Mouse (Mus musculus): ENCODE data around the gene Hspa1b. TPM values are rescaled to one million over a fixed set of nuclear protein-coding genes. Genes with fewer than 3 reads are reported as not detected.
"Not testable (repeated sequence)": the region's sequence is repeated elsewhere in the genome, so short reads cannot be mapped to it uniquely, and the experiment has no call there.

Hspa1b gene
- polyA plus RNA-seq, 1 experiment from 2014 or later, result 0.26 TPM

DNA sequence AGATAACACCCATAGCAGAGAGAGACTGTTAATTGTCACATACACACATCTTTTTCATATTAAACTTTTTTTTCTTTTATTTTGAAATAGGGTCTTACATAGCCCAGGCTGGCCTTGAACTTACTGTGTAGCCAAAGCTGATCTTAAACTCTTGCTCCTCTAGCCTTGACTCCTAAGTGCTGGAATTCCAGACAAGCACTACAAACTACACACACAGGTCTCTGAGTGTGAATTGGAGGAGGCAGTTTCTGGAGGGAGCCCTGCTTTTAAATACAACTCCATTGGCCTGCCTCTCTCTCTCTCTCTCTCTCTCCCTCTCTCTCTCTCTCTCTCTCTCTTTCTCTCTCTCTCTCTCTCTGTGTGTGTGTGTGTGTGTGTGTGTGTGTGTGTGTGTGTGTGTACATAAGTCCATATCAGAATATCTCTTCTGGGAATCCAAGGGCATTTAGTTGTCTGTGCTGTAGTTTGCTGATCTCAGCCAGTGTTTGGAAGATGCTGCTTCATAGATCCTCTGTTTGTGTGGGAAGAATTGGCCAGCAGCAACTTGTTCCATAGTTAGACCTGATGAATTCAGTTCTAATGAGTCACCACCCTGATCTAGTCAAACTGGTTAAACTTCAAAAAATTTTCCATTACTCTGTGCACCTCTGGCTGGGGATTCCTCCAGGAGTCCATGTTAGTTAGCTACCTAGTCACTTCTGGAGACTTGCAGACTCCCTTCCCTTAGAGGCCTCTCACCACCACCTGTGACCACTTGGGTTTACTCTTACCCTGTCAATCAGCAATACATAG, 1.9 kb upstream of the Hspa1b start:
- no peak overlapping the region for H3K4me2 ChIP-seq
- H3K27me3 ChIP-seq, result peaks cover 6% of the 10 kb centered on the region
- H3K27ac ChIP-seq, result no peak overlapping the region

DNA sequence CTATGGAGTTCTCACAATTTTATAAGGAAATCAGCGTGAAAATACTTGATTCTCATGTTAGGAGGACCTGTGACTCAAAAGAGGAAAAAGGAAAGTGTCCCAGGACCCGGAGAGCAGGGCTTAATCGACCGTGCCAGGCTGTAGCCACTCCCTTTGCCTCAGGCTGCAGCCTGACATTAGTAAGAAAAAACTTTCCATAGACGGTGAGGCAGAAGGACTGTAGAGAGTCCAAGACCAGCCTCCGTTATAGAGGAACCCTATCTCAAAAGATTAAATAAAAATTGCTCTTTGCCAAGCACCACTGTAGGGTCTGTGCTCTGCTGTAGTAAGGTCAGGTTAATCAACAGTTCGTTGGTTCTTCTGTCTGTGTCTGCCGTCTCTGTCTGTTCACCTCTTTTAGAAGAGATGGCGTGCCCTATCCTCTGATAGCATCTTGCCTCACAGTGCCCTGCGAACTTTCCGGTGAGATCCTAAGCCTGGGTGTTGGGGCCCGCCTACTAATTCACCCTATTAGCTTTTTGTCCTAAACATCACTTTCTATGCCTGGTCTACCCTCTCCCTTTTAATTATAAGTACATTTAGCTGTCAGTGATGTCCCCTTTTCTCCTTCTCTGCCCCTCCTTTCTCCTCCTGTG, 960 bp upstream of the Hspa1b start:
- Histone ChIP-seq H3K36me3 (no peaks in the 10 kb centered on the region), H3K4me2 (peak overlapping the region; percentile 74), H3K27ac (peak overlapping the region; percentile 99), H3K9ac (peak overlapping the region; percentile 71), H3K4me1 (peaks cover 11% of the 10 kb centered on the region), H3K9me3 (no peaks in the 10 kb centered on the region), H3K4me3 (peak overlapping the region; percentile 58), H3K27me3 (peaks cover 10% of the 10 kb centered on the region)
- peak; percentile 23; the same call in 1 of the 2 replicates for ATAC-seq (ENCODE audit: borderline replicate concordance, extremely low read depth, low FRiP score, low TSS enrichment)
- 11% methylated on average over 12 of the region's 12 CpGs for WGBS

More for the DNA sequence above, 1.9 kb upstream of the Hspa1b start:
- Histone ChIP-seq H3K9ac (no peak overlapping the region), H3K36me3 (no peaks in the 10 kb centered on the region), H3K4me3 (no peak overlapping the region), H3K4me1 (peaks cover 11% of the 10 kb centered on the region), H3K9me3 (no peaks in the 10 kb centered on the region)
- ATAC-seq (ENCODE audit: borderline replicate concordance, extremely low read depth, low FRiP score, low TSS enrichment), result no peak

DNA sequence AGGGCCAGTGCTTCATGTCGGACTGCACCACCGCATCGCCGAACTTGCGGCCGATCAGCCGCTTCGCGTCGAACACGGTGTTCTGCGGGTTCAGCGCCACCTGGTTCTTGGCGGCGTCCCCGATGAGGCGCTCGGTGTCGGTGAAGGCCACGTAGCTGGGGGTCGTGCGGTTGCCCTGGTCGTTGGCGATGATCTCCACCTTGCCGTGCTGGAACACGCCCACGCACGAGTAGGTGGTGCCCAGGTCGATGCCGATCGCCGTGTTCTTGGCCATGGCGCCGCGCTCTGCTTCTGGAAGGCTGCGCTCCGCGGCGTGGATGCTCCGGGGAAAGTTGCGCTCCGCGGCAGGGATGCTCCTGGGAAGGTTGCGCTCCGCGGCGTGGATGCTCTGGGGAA, 306 bp downstream of the Hspa1b start:
- not testable (repeated sequence) for H3K27ac ChIP-seq, H3K36me3 ChIP-seq, H3K9me3 ChIP-seq, H3K27me3 ChIP-seq, H3K9ac ChIP-seq
- ATAC-seq (ENCODE audit: borderline replicate concordance, extremely low read depth, low FRiP score, low TSS enrichment), result peak; percentile 8; the same call in 1 of the 2 replicates
- Histone ChIP-seq H3K4me1 (peaks cover 11% of the 10 kb centered on the region), H3K4me3 (peak overlapping the region; percentile 58), H3K4me2 (peak overlapping the region; percentile 74)
- WGBS, result under 1% methylated on average over 25 of the region's 47 CpGs

DNA sequence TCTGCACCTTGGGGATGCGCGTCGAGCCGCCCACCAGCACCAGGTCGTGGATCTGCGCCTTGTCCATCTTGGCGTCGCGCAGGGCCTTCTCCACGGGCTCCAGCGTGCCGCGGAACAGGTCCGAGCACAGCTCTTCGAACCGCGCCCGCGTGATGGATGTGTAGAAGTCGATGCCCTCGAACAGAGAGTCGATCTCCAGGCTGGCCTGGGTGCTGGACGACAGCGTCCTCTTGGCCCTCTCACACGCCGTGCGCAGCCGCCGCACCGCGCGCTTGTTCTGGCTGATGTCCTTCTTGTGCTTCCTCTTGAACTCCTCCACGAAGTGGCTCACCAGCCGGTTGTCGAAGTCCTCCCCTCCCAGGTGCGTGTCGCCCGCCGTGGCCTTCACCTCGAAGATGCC, 1.1 kb downstream of the Hspa1b start:
- H3K9ac ChIP-seq; ATAC-seq (ENCODE audit: borderline replicate concordance, extremely low read depth, low FRiP score, low TSS enrichment): not testable (repeated sequence)

DNA sequence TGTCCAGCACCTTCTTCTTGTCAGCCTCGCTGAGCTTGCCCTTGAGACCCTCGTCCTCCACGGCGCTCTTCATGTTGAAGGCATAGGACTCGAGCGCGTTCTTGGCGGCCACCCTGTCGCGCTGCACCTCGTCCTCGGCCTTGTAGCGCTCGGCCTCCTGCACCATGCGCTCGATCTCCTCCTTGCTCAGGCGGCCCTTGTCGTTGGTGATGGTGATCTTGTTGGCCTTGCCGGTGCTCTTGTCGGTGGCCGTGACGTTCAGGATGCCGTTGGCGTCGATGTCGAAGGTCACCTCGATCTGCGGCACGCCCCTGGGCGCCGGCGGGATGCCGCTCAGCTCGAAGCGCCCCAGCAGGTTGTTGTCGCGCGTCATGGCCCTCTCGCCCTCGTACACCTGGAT, 1.7 kb downstream of the Hspa1b start:
- H3K36me3 ChIP-seq; H3K27me3 ChIP-seq; H3K9ac ChIP-seq; ATAC-seq (ENCODE audit: borderline replicate concordance, extremely low read depth, low FRiP score, low TSS enrichment); H3K9me3 ChIP-seq; H3K27ac ChIP-seq; H3K4me3 ChIP-seq: not testable (repeated sequence)
- peak overlapping the region; percentile 13; the same call in 1 of the 2 replicates for H3K4me2 ChIP-seq
- peaks cover 11% of the 10 kb centered on the region for H3K4me1 ChIP-seq
- 10% methylated on average over 33 of the region's 40 CpGs for WGBS

More for the DNA sequence above, 1.1 kb downstream of the Hspa1b start:
- peaks cover 11% of the 10 kb centered on the region for H3K4me1 ChIP-seq
- not testable (repeated sequence) for H3K9me3 ChIP-seq, H3K4me2 ChIP-seq, H3K27ac ChIP-seq, H3K27me3 ChIP-seq, H3K36me3 ChIP-seq, H3K4me3 ChIP-seq
- WGBS, result 22% methylated on average over 29 of the region's 40 CpGs

DNA sequence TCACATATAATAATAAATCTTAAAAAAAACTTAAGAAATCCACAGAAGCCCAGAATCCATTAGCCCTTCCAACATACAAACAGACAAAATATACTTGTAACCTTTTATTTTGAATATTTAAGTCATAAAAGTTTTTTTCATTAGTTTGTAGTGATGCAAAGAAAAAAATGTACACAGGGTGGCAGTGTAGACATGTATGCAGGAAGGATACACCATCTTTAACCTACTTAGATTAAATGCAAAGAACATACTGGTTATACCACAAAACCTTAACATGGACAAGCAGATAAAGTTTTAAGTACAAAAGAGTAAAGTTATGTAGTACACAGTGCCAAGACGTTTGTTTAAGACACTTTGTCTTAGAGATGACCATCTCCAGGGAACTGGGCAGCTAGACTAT, 2.7 kb downstream of the Hspa1b start:
- Histone ChIP-seq H3K27ac (no peak overlapping the region), H3K9me3 (no peaks in the 10 kb centered on the region), H3K27me3 (peaks cover 10% of the 10 kb centered on the region), H3K4me2 (no peak overlapping the region), H3K4me1 (peaks cover 11% of the 10 kb centered on the region), H3K36me3 (no peaks in the 10 kb centered on the region), H3K9ac (no peak overlapping the region), H3K4me3 (no peak overlapping the region)
- no peak for ATAC-seq (ENCODE audit: borderline replicate concordance, extremely low read depth, low FRiP score, low TSS enrichment)
- WGBS, result 27% methylated on average over 1 of the region's 1 CpGs

DNA sequence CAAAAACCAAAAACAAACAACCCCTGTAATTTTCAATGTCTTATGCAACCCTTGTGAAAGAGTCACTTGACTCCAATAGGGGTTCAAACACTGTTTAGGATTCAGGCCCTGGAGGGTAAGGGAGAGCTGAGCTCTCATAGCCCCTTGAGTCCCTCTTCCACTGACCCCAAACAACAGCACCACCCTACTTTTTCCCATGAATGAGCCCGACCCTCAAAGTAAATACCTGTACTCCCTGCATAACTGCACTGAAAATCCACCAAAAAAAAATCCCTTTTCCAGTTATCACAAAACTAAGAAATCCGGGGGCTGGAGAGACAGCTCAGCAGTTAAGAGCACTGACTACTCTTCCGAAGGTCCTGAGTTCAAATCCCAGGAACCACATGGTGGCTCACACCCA, 3.2 kb downstream of the Hspa1b start:
- H3K27ac ChIP-seq, result no peak overlapping the region
- H3K4me1 ChIP-seq, result peaks cover 13% of the 10 kb centered on the region
- no peak overlapping the region for H3K4me3 ChIP-seq
- WGBS, result 68% methylated on average over 3 of the region's 3 CpGs
- H3K4me2 ChIP-seq, result no peak overlapping the region
- H3K9ac ChIP-seq, result no peak overlapping the region
- no peaks in the 10 kb centered on the region for H3K9me3 ChIP-seq
- H3K27me3 ChIP-seq, result peaks cover 10% of the 10 kb centered on the region
- ATAC-seq (ENCODE audit: borderline replicate concordance, extremely low read depth, low FRiP score, low TSS enrichment), result no peak
- H3K36me3 ChIP-seq, result peaks cover 3% of the 10 kb centered on the region

DNA sequence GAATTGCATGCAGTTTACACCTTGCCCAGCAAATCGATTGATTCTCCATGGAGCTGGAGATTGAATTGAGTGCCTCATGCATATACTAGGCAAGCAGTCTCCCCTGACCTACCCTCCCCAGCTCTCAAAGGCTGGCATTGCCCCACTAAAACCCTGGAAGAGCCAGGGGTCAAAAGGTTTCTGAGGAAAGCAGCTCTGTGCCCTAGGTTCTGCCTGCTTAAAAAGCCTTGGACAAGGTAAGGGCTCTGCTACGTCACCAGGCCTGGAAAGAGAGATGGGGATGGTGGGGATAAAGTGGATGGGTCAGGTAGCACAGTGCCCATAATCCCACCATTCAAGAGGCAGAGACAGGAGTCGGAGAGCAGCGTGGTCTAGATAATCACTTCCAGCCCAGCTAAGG, 4.2 kb downstream of the Hspa1b start:
- Histone ChIP-seq H3K27ac (no peak overlapping the region), H3K9me3 (no peaks in the 10 kb centered on the region), H3K36me3 (peaks cover 13% of the 10 kb centered on the region), H3K9ac (no peak overlapping the region), H3K4me2 (no peak overlapping the region), H3K27me3 (peaks cover 10% of the 10 kb centered on the region), H3K4me3 (no peak overlapping the region), H3K4me1 (peaks cover 11% of the 10 kb centered on the region)
- WGBS, result 86% methylated on average over 4 of the region's 4 CpGs
- ATAC-seq (ENCODE audit: borderline replicate concordance, extremely low read depth, low FRiP score, low TSS enrichment), result no peak

DNA sequence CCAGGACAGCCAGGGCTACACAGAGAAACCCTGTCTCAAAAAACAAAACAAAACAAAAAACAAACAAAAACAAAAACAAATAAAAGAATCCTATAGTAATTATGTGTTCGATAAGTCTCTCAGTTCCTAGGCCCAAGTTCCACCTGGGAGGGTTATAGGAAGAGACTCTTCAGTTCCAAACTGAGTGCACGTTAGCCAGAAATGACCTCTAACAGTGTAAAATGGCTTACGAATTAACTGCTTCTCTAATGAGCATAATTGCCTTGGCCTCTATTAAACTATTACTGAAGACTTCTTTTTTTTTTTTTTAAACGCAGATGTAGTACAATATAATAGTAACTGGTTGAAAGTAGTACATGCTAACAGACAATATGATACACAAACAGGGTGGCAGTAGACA, 5.1 kb downstream of the Hspa1b start:
- Histone ChIP-seq H3K4me3 (no peak overlapping the region), H3K36me3 (peaks cover 18% of the 10 kb centered on the region), H3K4me1 (peaks cover 13% of the 10 kb centered on the region), H3K9me3 (no peaks in the 10 kb centered on the region), H3K27me3 (peaks cover 10% of the 10 kb centered on the region), H3K9ac (no peak overlapping the region), H3K27ac (no peak overlapping the region), H3K4me2 (no peak overlapping the region)
- 89% methylated on average over 4 of the region's 4 CpGs for WGBS
- no peak for ATAC-seq (ENCODE audit: borderline replicate concordance, extremely low read depth, low FRiP score, low TSS enrichment)

DNA sequence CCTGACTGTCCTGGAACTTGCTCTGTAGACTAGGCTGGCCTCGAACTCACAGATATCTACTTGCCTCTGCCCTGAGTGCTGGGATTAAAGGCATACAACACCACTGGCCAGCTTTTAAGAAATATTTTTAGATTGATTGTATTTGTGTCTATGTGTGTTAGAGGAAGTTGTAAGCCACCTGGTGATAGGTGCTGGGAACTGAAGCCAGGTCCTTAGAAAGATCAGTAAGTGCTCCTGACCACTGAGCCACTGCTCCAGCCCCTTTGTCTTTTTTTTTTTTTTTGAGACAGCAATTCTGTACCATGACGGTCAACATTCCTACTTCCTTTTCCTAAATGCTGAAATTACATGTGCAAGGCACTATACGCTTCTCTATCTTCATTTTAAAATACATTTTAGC, 5.8 kb downstream of the Hspa1b start:
- Histone ChIP-seq H3K4me2 (peak overlapping the region; percentile 79), H3K4me3 (no peak overlapping the region; the same call in 1 of the 2 replicates), H3K9ac (no peak overlapping the region), H3K4me1 (peaks cover 13% of the 10 kb centered on the region), H3K9me3 (no peaks in the 10 kb centered on the region), H3K36me3 (peaks cover 18% of the 10 kb centered on the region), H3K27ac (no peak overlapping the region), H3K27me3 (peaks cover 10% of the 10 kb centered on the region)
- ATAC-seq (ENCODE audit: borderline replicate concordance, extremely low read depth, low FRiP score, low TSS enrichment), result no peak; the same call in 1 of the 2 replicates
- 82% methylated on average over 3 of the region's 3 CpGs for WGBS

DNA sequence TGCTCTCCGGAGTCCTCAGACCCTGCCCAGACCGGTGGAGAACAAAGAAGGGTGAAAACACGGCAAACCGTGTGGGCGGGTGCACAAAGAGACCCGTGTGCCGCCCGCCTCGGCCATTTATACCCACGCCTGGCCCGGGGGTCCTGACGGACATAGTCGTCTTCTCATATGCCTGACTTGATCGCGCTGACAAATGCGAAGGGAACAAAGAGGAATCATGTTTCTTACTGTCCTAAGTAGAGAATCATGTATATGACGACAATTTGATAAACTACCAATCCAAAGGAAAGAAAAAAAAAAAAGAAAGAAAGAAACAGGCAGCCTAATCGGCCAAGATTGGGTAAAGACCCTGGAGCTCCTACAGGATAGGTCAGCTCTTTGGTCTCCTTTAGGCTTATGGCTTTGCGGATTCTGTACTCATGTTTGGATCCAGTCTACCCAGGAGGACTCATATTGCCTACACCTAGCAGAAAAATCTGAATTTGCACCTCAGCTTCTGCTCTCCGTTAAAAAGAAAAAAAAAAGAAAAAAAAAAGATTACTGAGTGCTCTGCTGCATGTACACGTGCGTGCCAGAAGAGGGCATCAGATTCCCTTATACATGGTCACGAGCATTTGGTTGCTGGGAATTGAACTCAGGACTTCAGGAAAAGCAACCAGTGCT, 6.5 kb downstream of the Hspa1b start:
- Histone ChIP-seq H3K4me2 (peak overlapping the region; percentile 79), H3K9ac (peak overlapping the region; percentile 98), H3K27ac (peak overlapping the region; percentile 90), H3K27me3 (peaks cover 10% of the 10 kb centered on the region), H3K4me1 (peaks cover 13% of the 10 kb centered on the region), H3K9me3 (no peaks in the 10 kb centered on the region), H3K36me3 (peaks cover 18% of the 10 kb centered on the region), H3K4me3 (peak overlapping the region; percentile 86)
- WGBS, result under 1% methylated on average over 23 of the region's 23 CpGs
- ATAC-seq (ENCODE audit: borderline replicate concordance, extremely low read depth, low FRiP score, low TSS enrichment), result peak; percentile 86
